Mouse (Mus musculus) forelimb bud, embryonic 11.5 days (tissue): ENCODE measurements around the gene Far1.

Experiments used
- DNase-seq: peaks from one replicate; pipeline ENCODE4 v3.0.0-alpha.2; 2012; ENCODE audit warnings: low read depth, low spot score

The Far1 gene

DNA sequence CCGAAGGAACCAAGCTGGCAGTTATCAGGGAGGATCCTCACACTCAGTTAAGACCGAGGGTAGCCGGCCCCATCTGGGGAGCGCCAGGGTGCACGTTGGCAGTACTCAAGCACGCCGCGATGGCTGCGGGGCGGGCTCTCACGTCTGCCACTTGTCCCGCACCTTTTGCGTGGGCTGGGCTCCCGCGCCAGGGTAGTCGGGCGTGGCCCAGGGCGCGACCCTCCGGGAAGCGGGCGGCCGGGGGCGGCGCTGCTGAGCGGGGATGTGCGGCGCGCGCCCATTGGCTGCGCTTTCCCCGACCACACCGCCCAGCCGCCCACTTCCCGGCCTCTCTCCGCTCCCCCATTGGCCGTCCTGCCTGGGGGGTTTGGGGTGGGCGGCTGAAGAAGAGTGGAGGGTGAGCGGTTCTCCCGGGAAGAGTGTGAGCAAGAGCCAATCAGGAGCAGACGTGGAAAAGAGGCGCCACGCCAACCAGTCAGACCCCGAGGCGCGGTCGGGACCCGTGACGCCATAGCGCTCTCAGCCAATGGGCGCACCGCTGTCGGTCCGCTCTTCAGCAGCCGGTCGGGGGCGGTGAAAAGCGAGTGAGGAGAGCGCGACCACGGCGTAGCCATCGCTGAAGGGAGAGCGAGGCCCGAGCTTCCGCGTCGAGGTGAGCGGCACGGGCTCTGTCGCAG lies at the start of gene Far1:
TSS of gene Far1 (plus strand) at position 549 of the 677 bp plus-strand sequence.
- DNase-seq = peak; percentile 97

DNA sequence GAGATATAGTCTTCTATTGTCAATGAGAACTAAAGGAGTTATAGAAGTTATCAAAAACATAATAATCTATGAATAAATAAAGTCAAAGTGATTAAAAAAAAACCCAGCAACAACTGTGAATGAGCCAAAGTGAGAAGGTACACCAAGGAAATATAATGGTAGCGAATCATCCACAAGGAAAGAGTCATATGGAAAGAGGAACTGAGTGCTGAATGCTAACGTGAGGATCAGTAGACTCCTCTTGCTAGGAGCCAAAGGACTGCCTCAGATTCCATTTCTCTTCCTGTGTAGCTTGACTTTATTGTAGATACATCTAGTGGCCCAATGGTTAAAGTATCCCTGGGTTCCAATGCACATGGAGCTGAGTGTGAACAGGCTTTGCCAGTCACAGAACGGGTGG lies 45.3 kb upstream of the Far1 start:
- no peak for DNase-seq

DNA sequence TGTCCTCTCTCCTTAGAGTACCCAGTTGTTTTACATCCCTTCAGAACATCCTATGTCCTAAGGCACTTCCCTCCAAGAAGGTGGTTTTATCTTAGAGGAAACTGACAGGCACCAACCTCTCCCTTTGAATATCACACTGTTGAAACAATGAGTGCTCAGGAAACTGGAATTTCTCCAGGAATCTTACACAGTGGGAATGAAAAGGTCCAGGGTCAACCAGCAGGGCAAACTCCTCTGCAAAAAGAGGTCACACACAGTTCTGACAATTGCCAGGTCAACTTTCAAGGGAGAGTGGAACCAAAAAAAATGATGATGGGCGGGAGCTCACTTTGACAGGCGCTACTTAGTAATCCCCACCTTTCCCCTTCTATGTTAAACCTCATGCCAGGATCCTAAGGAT lies 43.0 kb upstream of the Far1 start:
- DNase-seq = no peak

DNA sequence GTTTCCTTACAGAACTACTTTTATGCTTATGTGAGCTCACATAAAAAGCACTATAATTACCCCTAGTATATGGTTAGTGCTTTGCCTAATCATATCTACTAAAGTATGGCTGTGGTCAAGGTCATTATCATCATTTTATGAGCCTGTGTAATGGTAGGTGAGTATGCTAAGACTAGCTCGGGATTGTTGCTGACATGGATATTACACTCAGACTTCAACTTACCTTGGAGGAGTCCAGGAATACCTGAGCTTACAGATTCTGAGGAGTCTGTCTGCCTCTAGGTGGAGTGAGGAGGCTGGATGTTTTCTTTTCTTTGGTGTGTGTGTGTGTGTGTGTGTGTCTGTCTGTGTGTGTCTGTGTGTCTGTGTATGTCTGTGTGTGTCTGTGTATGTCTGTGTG lies 42.0 kb upstream of the Far1 start:
- DNase-seq = no peak

DNA sequence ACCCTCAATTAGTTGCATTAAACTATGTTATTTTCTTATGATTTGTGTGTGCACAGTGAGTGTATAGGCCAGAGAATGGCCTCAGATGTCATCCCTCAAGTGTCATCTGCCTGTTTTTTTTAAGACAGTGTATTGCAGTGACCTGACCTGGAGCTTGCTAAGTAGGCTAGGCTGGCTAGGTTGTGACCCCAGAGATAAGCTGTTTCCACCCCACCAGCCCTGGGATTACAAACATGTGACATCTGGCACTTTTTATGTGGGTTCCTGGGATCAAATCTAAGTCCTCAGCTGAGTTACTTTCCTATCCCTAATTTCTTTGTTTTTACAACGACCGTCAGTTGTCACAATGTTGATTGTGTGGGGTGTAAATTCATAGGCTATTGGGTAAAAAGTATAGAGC lies 17.8 kb upstream of the Far1 start:
- DNase-seq = no peak

DNA sequence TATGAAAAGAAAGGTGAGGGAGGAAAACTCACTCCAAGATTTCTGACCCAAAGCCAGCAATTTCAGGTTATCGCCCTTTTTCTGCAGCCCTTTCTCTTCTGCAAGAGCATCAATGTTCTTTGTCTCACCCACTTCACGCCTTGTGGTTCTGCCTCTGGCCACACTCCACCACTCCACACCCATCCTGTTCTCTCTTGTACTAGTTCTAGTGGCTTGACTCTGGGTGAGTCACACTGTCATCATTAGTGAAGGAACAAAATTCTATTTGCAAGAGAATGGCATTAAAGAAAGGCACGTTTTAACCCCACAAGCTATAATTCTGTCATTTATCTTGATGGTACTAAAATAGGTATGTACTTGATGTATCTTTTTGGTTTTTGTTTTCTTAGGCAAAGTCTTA lies 15.2 kb upstream of the Far1 start:
- no peak for DNase-seq

DNA sequence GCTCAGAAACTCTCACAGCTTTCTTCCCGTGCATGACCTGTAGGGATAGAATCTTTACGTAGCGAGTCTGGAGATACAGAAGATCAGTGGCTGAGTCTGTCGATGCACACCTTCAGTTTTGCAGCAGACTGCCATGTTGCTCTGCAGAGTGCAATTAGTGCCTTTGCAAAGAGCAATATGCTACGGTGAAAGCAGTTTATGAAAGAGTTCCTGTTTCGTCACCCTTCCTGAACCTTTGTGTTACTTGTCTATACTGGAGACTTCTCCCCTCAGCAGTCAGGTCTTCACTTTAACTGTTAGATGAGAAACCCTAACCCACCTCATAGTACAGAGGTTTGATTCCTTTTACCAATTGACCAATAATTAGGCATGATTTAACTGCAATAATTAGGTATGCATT lies 13.8 kb upstream of the Far1 start:
- DNase-seq = no peak

DNA sequence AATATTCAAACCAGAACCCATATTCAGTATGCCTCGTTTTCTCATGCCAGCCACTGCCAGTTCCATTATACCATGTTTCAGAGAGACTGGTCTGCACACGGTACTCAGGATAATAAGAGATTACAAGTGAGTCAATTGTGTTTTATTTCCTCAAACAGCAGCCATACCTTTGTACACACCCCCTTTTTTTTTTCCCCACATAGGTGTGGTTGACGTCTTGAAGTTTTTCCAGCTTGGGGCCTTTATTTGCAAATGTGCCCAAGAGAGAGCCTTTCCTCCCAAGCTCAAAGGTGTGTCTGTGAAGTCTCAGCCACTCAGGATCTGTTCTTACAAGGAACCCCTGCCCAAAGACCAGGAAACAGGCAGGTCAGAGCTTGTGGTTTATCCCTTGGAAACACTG lies 11.2 kb upstream of the Far1 start:
- no peak for DNase-seq

DNA sequence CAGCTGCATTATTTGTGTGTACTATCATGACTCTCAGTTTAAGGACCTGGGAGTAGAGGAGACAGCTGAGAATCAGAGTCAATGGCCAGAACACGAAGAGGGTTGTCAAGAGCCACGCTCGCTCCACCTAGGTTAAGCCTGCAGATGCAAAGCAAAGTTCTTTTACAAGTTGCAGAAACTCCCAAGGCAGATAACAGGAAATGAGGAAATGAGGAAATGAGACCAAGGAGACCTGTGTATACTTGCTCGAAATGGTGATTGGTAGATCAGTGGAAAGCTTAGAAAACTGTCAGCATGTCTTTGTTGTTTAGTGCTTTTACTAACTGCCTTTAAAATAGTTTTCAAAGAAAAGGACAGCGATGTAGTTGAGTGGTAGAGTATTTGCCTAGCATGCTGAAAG lies 8.6 kb upstream of the Far1 start:
- no peak for DNase-seq

DNA sequence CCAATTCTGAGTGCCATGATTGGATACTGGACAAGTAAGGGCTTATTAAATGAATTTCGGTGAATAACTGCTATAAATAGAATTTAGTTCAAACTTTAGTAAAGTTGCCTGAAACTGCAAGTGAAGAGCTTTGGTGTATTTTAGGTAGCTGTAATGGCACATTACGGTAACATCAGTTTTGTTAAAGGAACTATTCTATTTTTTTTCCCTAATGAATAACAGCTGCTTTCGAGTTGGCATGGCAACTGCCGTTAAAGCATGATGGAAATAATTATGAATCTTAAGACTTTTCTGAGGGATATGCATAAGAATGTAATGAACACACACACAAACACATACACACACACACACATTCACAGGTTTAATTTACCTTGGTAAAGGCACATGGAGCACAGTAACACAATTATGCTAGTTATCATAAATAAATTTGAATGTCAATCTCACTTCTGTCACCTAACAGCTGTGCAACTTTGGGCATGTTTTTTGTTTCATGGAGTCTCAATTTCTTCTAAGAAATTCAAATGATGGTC lies 8.1 kb upstream of the Far1 start:
- DNase-seq = peak; percentile 31

DNA sequence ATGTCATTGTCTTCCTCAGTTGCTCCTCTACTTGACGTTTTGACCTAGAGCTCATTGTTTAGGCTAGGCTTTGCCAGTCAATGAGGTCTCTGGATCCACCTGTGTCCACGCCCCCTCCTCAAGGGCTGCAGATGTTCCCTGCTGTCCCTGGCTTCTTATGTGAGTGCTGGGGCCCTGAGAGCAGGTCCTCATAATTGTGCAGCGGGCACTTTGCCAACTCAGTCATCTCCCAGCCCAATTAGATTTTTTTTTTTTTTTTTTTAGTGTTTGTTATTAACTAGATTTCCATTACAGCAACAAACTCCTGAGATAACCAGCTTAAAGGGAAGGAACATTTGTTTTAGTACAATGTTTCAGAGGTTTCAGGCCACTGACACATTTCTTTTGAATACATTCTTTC lies 5.8 kb upstream of the Far1 start:
- DNase-seq = no peak

DNA sequence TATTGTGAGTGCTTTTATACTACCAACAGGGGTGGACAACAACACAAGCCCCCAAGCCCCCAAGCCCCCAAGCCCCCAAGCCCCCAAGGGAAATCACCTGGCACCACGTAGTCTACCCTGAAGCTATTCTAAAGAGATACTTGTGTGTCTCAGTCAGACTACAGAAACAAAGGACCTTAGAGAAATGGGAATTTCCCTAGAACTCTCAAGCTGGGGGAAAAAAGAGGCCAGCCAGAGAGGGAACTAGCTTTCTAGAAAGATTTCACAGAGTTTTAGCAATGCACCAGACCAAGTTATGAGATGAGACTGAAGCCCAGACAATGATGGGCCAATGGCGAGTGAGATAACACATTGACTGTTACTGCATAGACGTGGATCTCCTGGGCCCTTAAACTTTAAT lies 2.2 kb upstream of the Far1 start:
- no peak for DNase-seq

DNA sequence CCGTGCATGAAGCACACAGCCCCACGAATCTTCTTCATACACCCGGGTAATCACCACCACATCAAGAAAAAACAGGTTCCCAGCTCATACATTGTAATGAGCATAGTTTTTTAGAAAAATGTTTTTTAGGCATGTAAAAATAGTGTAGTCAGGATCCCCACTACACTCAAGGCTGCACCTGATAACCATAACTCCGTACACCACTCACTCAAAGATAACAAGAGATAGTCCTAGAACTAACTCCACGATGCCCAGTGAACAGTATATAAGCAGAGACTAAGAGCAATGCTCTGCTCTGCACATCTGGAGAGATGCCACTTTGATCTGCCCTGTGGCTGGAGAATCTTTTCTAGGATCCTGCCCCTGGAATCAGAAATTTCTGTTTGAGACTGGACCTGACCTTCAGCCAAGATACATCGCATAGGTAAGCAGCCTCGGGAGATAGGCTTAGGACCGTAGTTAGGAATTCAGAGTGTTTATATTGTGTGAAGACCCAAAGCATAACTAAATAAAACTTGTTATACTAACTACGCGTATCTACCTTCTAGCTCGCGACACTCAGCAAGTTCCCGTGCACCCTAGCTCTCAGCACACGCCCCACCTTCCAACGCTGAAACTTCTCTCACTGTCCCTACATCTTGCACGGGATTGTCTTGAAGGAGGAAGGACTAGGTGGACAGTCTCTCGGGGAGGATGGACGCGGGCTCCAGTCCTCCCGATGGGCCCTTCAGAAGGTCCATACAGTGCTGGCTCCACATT lies 928 bp upstream of the Far1 start:
- DNase-seq = peak; percentile 17

DNA sequence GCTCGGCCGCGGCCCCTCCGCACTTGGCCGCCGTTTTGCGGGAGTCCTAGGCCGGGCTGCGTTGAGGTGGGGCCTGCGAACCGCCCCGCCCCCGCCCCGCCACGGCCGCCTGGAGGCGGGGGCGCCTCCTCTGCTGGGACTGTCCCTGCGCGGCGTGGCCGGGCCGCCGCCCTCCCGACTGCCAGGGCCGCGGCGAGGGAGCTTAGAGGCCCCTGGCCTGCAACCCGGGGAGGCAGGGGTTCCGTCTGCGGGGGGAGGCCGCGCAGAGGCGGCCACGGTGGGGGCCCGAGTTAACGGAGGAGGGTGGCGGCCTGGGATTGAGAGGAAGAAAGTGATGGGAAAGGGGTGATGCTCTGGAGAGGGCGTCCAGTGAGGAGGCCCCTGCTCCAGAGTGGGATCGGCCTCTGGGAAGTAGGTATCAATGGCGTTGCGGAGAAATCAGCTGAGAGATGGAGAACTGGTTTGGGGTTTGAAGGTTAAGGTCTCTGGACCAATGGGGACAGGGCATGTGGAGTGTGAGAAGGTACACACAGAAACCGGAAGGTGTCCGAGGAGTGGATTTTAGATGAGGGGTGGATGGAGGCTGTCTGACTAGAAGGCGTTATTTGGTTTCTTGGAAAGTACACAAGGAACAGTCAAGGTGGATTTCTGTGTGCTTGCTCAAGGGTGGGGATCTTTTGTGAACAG lies 472 bp downstream of the Far1 start:
- DNase-seq = peak; percentile 41

DNA sequence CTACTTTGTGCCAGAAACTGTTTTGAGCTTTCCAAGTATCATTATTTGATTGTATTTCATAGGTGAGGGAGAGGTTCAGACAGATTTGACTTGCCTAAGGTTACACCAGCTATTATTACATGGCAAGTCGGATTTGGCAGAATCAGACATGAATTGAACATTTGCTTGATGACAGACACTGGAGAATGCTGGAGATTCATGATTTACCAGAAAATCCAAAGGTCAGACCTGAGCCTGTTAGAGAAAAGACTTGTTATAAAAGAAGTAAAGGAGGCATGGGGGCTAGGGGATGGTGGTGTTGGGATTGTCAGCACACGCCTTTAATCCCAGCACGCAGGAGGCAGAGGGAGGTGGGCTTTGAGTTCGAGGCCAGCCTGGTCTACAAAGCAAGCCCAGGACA lies 2.2 kb downstream of the Far1 start:
- no peak for DNase-seq

DNA sequence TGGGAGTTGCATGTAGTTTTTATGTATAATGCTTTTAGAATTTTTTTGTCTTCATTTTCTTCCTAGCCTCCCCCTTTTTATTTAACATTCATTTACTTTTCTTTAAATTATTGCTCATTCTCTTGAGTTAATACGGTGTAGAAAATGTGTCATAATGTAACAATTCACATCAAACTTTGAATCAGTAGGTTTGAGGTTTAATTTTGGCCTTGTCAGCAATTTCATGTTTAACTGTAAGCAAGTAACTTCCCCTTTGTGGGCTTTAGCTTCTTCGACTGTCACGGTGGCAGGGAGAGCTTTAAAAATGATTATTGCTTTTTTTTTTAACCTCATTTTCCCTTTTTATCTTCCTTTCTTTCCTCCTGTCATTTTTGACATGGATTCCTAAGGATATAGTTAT lies 4.8 kb downstream of the Far1 start:
- DNase-seq = no peak

DNA sequence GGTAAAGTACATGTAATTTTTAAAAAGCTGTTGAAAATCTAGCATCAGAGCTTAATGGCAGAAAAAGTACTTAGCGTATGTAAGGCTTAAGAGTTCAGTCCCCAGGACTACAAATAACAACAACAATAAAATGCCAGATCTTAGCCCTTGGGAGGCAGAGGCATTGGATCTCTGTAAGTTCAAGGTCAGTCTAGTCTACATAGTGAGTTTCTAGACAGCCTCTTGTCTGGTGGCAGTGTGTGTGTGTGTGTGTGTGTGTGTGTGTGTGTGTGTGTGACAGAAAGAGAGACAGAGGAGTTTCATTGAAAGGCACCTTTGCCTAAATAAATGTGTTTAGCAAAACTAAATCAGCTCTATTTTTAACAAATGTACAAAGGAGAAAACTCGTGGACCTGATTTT lies 5.3 kb downstream of the Far1 start:
- no peak for DNase-seq

DNA sequence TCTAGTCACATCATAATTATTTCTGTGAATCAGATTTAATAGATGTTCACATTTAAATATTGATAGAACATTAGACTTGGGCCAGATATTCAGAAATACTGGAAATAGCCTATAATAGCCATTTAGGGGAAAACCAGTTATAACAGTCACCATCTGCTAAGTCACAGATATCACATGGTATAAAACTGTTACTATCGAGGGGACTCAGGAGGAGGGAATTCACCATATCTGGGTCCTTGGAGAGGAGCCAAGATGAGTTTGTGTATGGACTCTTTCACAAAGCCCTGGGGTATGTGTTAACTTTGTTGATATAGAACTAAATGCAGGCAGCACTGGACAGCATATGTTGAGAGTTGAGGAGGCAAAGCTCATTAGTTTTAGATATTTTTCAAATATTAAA lies 29.5 kb downstream of the Far1 start:
- no peak for DNase-seq

DNA sequence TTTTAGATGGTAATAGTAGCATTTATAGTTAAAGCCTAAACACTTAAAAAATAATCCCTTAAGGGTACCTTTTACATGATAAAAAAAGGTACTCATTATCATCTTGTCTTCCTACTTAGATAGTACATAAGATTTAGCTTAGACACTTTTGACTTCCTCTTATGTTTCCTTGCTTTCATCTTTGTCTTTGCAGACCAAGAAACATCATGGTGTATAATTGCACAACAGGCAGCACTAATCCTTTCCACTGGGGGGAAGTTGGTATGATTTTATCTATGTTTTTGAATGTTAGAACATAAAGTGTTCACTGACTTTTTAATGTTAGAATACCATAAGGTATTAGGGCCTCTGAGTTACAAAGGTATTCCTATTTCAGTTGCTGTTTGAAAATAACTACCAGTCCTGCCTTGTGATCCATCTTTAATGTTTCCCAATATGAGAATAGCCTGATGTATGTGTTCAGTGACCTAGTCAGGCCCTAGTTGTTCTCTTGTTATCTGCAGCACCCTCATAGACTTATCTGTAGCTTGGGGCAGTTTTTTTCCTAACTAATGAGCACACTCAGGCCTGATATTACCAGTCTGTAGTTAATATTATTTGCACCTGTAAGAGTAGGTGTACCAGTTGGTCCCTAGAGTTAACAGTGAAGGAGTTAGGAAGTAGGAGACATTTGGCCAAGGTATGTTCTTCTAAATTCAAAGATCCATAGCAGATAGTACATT lies 38.3 kb downstream of the Far1 start:
- DNase-seq = no peak

DNA sequence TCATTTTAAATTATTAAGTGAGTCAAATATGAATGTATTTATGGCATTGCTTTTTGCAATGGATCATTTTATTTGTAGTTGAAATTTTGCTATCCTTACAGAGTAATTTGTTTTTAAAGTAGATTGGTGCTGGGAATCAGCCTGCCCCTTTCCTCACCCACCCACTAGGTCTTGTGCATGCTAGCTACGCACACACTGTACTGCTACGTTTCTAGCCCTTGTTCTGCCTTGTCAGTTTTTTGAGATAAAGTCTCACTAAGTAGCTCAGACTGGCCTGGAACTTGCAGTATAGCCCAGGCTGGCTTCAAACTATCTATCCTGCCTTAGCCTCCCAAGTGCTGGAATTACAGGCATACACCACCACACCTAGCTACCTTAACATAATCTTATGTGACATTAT lies 38.9 kb downstream of the Far1 start:
- DNase-seq = no peak

DNA sequence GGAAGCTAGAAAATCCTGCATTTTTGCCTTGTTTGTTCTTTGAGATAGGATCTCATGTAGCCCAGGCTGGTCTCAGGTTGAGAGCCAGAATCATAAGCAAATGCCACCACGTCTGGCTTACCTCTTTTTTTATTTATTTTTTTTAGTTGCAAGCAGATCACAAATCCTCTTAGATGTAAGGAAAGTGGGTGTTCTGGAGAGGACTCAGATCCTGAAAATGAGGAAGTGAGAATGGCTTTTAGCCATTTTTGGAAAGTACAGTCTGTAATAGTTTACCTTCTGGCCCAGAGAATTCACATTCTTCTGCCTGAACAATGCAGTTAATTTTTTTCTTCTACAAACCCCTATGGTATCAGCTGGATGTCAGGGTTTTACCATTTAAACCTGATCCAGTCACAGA lies 42.5 kb downstream of the Far1 start:
- no peak for DNase-seq

DNA sequence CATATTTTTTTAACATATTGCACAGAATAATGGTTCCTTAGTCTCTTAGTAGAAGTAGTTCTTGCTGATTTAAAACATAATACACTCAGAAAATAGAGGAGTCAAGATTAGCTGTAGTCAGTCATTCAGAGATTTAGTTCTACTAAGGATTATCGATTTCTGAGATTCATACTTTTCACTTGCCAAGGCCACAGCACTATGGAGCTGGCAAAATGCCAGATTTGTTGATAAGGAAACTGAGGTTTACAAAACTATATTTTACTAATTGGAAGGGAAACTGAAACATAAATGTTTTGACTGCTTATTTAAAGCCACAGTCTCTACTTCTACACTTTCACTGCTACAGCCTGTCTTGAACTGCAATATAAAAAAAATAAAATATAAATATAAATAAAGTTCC lies 53.3 kb downstream of the Far1 start:
- no peak for DNase-seq
